Mouse (Mus musculus): ENCODE results near the gene Shf. TPM values are rescaled to one million over a fixed set of nuclear protein-coding genes. Genes with fewer than 3 reads are reported as not detected.

Shf gene
- polyA plus RNA-seq, 1 experiment from 2014 or later = 4.3 TPM

DNA sequence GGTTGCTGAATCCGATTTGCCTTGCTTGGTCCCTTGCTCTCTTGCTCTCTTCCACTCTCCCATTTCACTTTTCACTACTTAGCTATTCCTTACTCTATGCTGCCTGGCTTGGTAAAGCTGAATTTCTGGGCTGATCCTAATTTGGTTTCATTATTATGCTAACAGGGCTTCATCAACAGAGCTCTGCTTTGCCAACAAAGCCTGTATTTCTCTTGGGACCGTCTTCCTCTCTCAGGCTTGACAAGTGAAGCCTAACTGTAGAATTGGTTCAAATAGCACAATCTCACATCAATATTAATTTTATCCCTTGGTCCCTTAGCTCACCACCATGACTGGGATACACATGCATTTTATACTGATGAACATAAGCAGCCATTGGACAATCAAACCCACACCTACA, 57.4 kb downstream of the Shf start:
- peaks cover 63% of the 10 kb centered on the region for H3K27me3 ChIP-seq
- no peak overlapping the region for H3K4me3 ChIP-seq
- H3K36me3 ChIP-seq = no peaks in the 10 kb centered on the region
- no peak overlapping the region for H3K9ac ChIP-seq
- 52% methylated on average over 2 of the region's 2 CpGs for WGBS
- H3K4me1 ChIP-seq = peaks cover 15% of the 10 kb centered on the region
- ATAC-seq (ENCODE audit: insufficient number of reproducible peaks, low FRiP score, low TSS enrichment, low read depth) = no peak
- no peak overlapping the region for H3K27ac ChIP-seq
- no peak overlapping the region for H3K4me2 ChIP-seq
- H3K9me3 ChIP-seq = no peaks in the 10 kb centered on the region

DNA sequence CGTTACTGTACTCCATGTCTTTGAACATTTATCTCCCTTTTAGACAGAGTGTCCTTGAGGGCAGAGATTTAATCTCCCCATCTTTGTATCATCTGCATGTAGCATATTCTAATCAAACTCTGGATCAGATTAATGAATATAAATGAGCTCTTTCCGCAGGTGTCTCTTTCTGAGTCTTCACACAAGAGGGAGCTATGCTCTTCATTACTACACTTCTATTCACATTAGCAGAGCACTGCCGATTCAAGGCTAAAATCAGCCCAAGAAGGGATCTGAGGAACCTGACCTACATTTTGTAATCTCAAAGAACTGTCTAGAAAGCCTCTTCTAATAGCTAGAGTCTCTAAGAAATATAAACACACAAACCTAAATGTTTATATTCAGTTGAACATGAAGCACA, 59.3 kb downstream of the Shf start:
- no peak overlapping the region for H3K9ac ChIP-seq
- no peak overlapping the region for H3K27ac ChIP-seq
- no peak for ATAC-seq (ENCODE audit: insufficient number of reproducible peaks, low FRiP score, low TSS enrichment, low read depth)
- H3K4me3 ChIP-seq = no peak overlapping the region
- H3K4me1 ChIP-seq = peaks cover 15% of the 10 kb centered on the region
- peaks cover 74% of the 10 kb centered on the region for H3K27me3 ChIP-seq
- H3K4me2 ChIP-seq = no peak overlapping the region
- H3K9me3 ChIP-seq = no peaks in the 10 kb centered on the region
- no peaks in the 10 kb centered on the region for H3K36me3 ChIP-seq
- 40% methylated on average over 3 of the region's 3 CpGs for WGBS

DNA sequence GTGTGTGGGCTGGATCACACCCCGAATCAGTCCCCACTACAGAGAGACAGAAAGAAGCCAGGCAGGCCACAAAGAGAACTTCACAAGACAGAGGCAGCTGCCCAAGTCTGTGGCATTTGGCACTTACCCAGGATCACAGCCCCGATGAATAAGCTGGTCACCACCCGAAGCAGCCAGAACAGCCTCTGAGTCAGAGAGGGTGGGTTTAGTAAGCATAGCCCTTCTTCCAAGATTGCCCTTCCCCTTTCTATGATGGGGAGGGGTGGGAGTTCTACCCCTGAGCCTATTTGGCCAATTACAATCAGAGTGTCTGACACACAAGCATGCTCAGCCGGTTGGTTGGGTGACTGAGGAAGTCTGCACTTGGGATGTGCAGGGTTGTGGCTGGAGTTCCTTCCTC, 62.8 kb downstream of the Shf start:
- 37% methylated on average over 4 of the region's 4 CpGs for WGBS
- Histone ChIP-seq H3K9ac (no peak overlapping the region), H3K4me1 (peaks cover 12% of the 10 kb centered on the region), H3K4me2 (no peak overlapping the region), H3K4me3 (no peak overlapping the region), H3K27ac (no peak overlapping the region), H3K27me3 (peaks cover 77% of the 10 kb centered on the region), H3K9me3 (no peaks in the 10 kb centered on the region), H3K36me3 (no peaks in the 10 kb centered on the region)
- ATAC-seq (ENCODE audit: insufficient number of reproducible peaks, low FRiP score, low TSS enrichment, low read depth) = no peak

DNA sequence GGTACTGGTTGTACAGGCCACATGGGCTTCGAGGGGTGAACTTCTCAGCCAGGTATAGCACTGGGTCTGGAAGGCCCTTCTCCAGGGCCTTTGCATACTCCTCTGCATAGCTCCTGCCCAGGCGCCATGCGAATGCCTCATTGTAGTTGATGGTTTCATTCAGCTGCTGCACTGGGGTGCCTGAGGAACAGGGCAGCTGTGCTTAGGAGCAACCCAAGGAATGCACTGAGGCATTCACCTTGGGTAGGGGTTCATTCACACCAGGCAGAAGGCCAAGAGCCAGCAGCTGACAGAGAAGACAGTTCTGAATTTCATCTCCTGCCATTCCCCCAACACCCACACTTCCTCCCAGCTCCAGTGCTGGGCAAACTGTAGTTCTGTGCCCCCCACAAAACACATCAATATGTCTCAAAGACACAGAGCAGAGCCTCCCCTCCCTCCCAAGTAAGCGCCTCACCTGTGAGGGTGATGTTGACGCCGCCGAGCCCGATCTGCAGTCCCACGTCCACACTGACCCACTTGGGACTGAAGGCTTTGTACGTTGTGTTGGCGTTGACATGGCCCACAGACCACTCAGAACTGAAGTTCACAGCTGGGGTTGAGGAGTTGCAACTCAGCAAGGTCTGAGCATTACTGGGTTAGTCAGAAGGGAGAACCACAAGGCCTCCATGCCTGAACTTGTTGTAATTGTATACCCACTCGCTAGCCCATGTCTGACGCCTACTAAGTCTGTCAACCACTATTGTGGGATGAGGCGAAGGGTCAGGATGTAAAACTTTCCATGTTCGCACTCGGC, 63.7 kb downstream of the Shf start:
- H3K27me3 ChIP-seq = peaks cover 83% of the 10 kb centered on the region
- no peak overlapping the region for H3K4me3 ChIP-seq
- no peak overlapping the region for H3K27ac ChIP-seq
- H3K9ac ChIP-seq = no peak overlapping the region
- H3K9me3 ChIP-seq = no peaks in the 10 kb centered on the region
- no peaks in the 10 kb centered on the region for H3K36me3 ChIP-seq
- 79% methylated on average over 16 of the region's 16 CpGs for WGBS
- peaks cover 17% of the 10 kb centered on the region for H3K4me1 ChIP-seq
- ATAC-seq (ENCODE audit: insufficient number of reproducible peaks, low FRiP score, low TSS enrichment, low read depth) = no peak
- H3K4me2 ChIP-seq = no peak overlapping the region

DNA sequence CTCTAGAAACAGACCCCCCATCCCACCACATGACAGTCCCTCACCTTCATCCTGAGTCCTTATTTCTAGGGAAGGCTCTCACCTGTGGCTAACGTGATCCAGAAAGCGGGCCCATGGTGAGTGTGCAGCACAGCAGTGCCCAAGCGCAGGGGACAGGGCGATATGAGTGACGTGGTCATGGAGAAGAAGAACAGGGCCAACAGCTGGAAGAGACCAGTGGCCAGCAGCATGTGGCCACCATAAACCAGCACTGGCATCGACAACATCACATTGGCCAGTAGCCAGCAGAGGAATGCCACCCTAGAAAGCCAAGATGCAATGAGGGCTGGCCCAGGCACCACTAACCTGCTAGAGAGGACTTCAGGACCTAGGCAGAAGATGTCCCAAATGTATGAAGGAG, 64.4 kb downstream of the Shf start:
- Histone ChIP-seq H3K4me3 (no peak overlapping the region), H3K27ac (no peak overlapping the region), H3K9ac (no peak overlapping the region), H3K4me2 (no peak overlapping the region), H3K4me1 (peaks cover 17% of the 10 kb centered on the region), H3K9me3 (no peaks in the 10 kb centered on the region), H3K27me3 (peaks cover 85% of the 10 kb centered on the region), H3K36me3 (no peaks in the 10 kb centered on the region)
- no peak for ATAC-seq (ENCODE audit: insufficient number of reproducible peaks, low FRiP score, low TSS enrichment, low read depth)
- WGBS = 88% methylated on average over 6 of the region's 6 CpGs

DNA sequence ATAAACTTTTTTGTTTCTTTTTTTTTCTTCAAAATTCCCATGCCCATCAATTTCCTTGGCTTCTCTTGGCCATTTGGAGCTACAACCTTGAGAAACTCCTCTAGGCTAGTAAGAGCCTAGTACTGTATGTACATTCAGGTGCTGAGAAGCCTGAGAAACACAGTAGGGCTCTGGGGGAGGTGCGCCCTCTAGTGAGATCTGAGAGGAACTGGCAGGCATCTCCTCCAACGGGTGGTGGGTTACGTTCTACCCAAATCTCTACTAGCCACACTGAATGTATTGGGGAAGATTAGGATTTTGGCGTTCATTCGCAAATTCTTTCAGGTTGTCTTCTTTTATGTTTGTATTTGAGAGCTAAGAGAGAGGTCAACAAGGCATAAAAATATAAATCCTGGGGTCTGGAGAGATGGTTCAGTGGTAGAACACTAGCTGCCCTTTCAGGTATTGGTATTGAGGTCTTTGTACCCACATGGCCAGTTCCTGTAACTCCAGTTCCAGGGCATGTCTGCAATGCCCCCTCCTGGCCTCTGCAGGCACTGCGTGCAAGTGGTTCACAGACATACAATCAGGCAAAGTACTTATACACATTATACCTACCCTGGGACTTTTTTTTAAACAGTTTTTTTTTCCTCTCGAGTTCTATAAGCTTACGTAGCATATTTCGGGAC, 66.3 kb downstream of the Shf start:
- Histone ChIP-seq H3K9ac (no peak overlapping the region), H3K4me3 (no peak overlapping the region), H3K36me3 (no peaks in the 10 kb centered on the region), H3K27me3 (peaks cover 92% of the 10 kb centered on the region), H3K4me1 (peaks cover 33% of the 10 kb centered on the region), H3K4me2 (no peak overlapping the region), H3K9me3 (no peaks in the 10 kb centered on the region), H3K27ac (no peak overlapping the region)
- no peak for ATAC-seq (ENCODE audit: insufficient number of reproducible peaks, low FRiP score, low TSS enrichment, low read depth)
- WGBS = 10% methylated on average over 9 of the region's 9 CpGs

DNA sequence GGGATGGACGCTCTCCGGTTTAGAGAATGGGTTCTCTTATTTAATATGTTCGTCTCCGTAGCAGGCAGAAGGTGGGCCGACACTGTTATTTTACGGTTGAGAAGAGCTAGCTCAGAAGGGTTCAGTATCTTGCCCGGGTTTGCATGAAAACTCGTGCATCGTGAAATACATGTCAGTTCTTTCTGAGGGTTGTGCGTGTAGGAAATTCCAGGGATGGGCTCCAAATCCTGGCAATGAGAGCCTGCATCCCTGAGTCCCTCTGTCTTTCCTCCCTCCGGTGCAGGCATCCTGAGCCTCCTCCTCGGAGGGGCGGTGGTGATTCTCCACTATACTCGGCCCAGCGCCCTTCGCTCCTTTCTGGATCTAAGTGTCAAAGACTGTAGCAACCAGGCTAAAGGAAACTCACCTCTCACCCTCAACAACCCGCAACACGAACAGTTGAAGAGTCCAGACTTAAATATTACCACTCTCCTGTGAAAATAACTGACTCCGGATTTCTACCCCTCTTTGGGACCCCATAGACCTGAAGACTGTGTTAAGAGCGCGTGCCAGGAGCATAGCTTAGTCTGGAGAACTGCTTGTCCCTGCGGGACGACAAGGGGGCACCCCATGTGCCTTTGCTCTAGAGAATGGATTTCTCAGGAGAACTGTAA, 66.9 kb downstream of the Shf start:
- peak overlapping the region; percentile 37 for H3K4me3 ChIP-seq
- H3K9ac ChIP-seq = no peak overlapping the region
- no peak for ATAC-seq (ENCODE audit: insufficient number of reproducible peaks, low FRiP score, low TSS enrichment, low read depth)
- no peaks in the 10 kb centered on the region for H3K36me3 ChIP-seq
- no peak overlapping the region for H3K27ac ChIP-seq
- peaks cover 39% of the 10 kb centered on the region for H3K4me1 ChIP-seq
- peaks cover 99% of the 10 kb centered on the region for H3K27me3 ChIP-seq
- no peaks in the 10 kb centered on the region for H3K9me3 ChIP-seq
- WGBS = 10% methylated on average over 23 of the region's 23 CpGs
- H3K4me2 ChIP-seq = peak overlapping the region; percentile 76

DNA sequence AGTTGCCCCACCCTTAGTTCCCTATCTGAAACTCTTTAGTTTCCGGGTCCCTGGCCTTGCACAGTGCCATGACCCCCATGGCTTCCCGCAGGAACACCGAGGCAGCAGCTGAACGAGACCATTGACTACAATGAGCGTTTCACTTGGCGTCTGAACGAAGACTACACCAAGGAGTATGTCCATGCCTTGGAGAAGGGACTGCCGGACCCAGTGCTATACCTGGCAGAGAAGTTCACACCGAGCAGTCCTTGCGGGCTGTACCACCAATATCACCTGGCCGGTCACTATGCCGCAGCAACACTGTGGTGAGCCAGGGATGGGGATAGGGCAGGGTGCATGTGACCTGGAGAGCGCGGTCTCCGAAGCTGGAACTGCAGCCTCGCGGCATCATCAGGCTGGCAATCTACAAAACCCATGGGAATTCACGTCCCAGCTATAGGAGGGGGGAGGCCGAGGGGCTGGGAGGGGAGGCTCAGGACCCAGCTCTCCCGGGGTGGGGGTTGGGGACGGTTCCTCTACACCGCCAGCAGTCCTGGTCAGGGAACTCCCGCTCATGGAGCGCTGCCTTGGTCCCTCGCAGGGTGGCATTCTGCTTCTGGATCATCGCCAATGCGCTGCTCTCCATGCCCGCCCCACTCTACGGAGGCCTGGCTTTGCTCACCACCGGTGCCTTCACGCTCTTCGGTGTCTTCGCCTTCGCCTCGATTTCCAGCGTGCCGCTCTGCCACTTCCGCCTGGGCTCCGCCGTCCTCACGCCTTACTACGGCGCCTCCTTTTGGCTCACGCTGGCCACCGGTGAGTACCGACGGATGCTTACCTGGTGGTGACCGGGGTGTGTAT, 67.7 kb downstream of the Shf start:
- peaks cover 36% of the 10 kb centered on the region for H3K4me1 ChIP-seq
- H3K9ac ChIP-seq = no peak overlapping the region
- H3K4me2 ChIP-seq = peak overlapping the region; percentile 76
- H3K36me3 ChIP-seq = no peaks in the 10 kb centered on the region
- H3K4me3 ChIP-seq = peak overlapping the region; percentile 37
- WGBS = 1% methylated on average over 48 of the region's 48 CpGs
- ATAC-seq (ENCODE audit: insufficient number of reproducible peaks, low FRiP score, low TSS enrichment, low read depth) = no peak
- H3K27ac ChIP-seq = no peak overlapping the region
- H3K27me3 ChIP-seq = peaks cover 99% of the 10 kb centered on the region
- H3K9me3 ChIP-seq = no peaks in the 10 kb centered on the region

DNA sequence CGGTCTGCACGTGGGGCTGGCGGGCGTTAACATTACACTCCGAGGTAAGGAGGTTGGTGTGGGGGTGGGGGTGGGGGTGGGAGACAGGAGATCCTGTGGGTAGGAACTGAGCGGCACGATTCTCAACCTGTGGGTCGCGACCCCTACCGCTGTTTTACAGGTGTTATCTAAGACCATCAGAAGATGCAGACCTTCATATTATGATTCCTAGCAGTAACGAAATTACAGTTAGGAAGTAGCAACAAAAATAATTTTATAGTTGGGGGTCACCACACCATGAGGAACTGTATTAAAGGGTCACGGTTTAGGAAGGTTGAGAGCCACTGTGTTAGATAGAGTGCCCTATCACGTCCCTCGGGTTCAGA, 68.3 kb downstream of the Shf start:
- 3% methylated on average over 14 of the region's 14 CpGs for WGBS
- Histone ChIP-seq H3K27me3 (peaks cover 99% of the 10 kb centered on the region), H3K4me3 (no peak overlapping the region)

DNA sequence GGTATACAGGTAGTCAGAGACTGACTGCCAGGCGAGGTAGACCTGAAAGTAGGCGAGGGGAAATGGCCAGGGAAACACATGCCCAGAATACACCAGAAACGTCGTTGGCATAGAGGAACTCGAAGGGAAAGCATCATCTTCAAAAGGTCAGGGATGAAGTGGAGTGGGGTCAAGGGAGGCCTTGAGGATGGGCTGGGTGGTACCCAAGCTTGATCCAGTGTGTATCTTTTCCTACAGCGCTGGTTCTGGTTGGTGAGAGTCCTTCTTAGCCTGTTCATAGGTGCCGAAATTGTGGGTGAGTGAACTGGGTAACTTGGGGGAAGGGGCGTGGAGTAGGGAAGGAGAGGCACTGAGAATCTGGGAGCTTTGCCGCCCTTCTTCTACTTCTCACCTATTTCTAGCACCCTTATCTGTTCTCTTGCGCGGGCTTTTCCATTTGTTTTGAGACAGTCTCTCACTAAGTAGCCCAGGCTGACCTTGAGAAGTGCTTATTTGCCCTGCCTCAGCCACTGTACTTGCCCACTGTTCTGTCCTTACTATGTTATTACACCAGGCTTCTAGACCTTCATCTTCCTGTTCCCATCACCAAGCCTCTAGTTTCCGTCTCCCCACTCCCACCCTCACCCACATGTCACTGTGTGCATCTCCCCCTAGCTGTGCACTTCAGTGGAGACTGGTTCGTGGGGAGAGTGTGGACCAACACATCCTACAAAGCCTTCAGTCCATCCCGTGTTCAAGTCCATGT, 68.9 kb downstream of the Shf start:
- Histone ChIP-seq H3K9ac (no peak overlapping the region), H3K4me1 (peaks cover 36% of the 10 kb centered on the region), H3K9me3 (no peaks in the 10 kb centered on the region), H3K4me3 (no peak overlapping the region), H3K27ac (no peak overlapping the region), H3K36me3 (no peaks in the 10 kb centered on the region), H3K4me2 (no peak overlapping the region), H3K27me3 (peaks cover 99% of the 10 kb centered on the region)
- WGBS = 10% methylated on average over 14 of the region's 14 CpGs
- no peak for ATAC-seq (ENCODE audit: insufficient number of reproducible peaks, low FRiP score, low TSS enrichment, low read depth)

More for the DNA sequence above, 68.3 kb downstream of the Shf start:
- no peak overlapping the region for H3K27ac ChIP-seq
- H3K4me2 ChIP-seq = no peak overlapping the region
- H3K36me3 ChIP-seq = no peaks in the 10 kb centered on the region
- peaks cover 36% of the 10 kb centered on the region for H3K4me1 ChIP-seq
- H3K9ac ChIP-seq = no peak overlapping the region
- no peaks in the 10 kb centered on the region for H3K9me3 ChIP-seq
- no peak for ATAC-seq (ENCODE audit: insufficient number of reproducible peaks, low FRiP score, low TSS enrichment, low read depth)

All from limb, embryonic 15.5 days (tissue).